Mouse (Mus musculus): ENCODE measurements around the gene Rab4a.

DNA sequence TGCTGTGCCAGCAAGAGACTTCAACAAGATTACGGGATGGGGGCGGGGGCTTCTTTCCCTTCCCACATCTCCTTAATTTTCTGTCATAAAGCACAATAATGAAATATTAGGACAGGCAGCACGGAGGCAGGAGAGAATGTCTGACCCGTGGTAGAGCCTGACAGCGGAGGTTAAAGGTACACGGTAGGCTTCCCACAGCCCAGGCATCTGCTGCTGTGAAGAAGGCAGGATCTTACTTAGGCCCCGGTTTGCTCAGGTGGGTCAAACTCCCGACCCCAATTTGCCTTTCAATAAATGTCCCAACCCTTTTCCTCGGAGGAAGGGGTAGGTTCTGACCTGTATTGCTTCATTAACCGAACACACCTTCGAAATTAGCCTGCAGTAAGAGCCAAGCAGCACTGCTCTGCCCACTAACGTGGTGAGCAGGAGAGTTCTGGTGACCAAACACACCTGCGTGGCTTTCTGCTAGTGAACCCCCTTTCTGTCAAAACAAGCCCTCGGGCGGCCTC is 522 bp upstream of the Rab4a start:
- TF ChIP-seq CTCF (IDR thresholded peaks at IDR 0.05; ENCODE audit: control insufficient read depth, insufficient read depth, insufficient read length) (no peak), CEBPB (IDR thresholded peaks at IDR 0.05; ENCODE audit: low read depth) (no peak), FOSL1 (IDR thresholded peaks at IDR 0.05; ENCODE audit: insufficient read depth, low read length, poor library complexity, severe bottlenecking) (no peak), MAX (IDR thresholded peaks at IDR 0.05) (no peak), USF1 (IDR thresholded peaks at IDR 0.05; ENCODE audit: low read depth) (no peak), MYOD1 (IDR thresholded peaks at IDR 0.05; ENCODE audit: control insufficient read depth, insufficient read length, low read depth) (no peak), MYOG (IDR thresholded peaks at IDR 0.05; ENCODE audit: control insufficient read depth, extremely low read depth, insufficient read length) (no peak)

Data from C2C12 (cell line).